Mouse (Mus musculus) liver, postnatal 0 days (tissue): Measurements from ENCODE around the gene Papln.

Experiments
- CTCF ChIP-seq: sonication (generic); IDR thresholded peaks from 2 replicates; pipeline ENCODE4 v1.5.1; 2016; ENCODE audit warnings: antibody characterized with exemption, low read depth
- EP300 ChIP-seq: IDR thresholded peaks from 2 replicates; pipeline ENCODE4 v1.6.1; 2016; ENCODE audit warnings: antibody characterized with exemption, low read depth, mild to moderate bottlenecking

DNA sequence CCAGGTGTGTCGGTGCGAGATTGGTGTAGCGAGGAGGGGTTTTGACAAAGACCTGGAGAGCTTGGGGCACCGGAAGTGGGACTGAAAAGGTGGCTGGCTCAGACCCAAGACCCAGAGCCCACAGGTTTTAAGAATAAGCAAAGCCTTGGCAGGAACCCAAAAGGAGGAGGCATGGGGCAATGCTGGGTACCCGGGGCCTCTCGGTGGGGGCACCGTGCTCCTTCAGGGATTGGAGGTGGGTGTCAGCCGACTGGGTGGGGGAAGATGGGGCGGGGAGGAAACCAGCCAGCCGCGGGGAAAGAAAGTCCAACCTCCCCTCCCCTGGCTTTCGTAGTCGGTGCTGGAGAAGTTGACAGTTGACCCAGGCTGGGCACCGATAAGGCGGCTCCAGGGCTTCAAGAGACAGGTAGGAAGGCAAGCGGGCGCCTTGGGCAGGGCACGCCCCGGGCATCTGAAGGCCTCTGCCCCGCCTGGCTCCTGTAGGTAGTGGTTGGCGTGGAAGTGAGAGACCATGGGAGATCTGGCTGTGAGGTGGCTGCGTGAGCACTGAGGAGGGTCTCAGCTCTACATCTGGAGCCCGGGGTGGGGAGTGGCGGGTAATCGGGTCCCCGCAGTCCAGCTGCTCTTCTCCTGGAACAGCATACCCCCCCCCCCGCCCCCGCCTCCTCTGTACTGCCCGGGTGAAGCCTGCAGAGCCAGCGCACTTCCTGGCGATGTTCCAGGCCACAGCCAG, at the start of gene Papln:
- no peak for TF ChIP-seq CTCF
- no peak for TF ChIP-seq EP300
